Mouse (Mus musculus): ENCODE results near the gene Mllt1. TPM values are rescaled to one million over a fixed set of nuclear protein-coding genes. Genes with fewer than 3 reads are reported as not detected.

The Mllt1 gene
- polyA plus RNA-seq, 1 experiment from 2014 or later, result 26.4 TPM

GRCm38 (mm10) chr17:56952639-56953038, 17.4 kb upstream of the Mllt1 start:
- Histone ChIP-seq H3K4me3 (ENCODE audit: low read length) (no peak overlapping the region), H3K9ac (ENCODE audit: low read length) (no peak overlapping the region), H3K27ac (ENCODE audit: low read length) (no peak overlapping the region), H3K36me3 (ENCODE audit: control insufficient read depth, insufficient read depth) (no peaks in the 10 kb centered on the region), H3K4me2 (ENCODE audit: low read depth, low read length) (no peak overlapping the region), H3K9me3 (replicated peaks; ENCODE audit: control insufficient read depth, low read length) (no peaks in the 10 kb centered on the region), H3K27me3 (ENCODE audit: control insufficient read depth, insufficient read depth, low read length) (no peaks in the 10 kb centered on the region), H3K4me1 (ENCODE audit: control insufficient read depth, insufficient read depth, low read length) (no peaks in the 10 kb centered on the region)
- 84% methylated on average over 1 of the region's 1 CpGs for WGBS
- no peak for ATAC-seq (replicated peaks; ENCODE audit: extremely low read depth, insufficient read depth, low FRiP score)

DNA sequence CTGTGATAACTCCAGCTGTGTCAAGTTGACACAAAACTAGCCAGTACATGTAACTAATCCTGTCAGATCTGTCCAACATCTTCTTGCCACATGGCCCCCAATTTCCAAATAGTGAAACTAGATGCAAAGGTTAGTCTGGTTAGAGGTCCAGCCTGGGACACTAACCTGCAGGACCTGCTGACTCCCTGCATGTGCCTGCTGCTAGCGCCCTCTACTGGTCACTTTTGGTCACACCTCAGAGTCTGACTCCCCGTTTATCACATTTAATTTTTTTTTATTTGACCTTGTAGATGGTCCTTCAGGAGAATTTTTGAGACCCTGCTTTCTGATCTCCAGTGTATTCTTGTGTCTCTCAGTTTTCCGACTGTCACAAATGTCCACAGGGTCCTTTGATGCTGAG, 15.7 kb upstream of the Mllt1 start:
- Histone ChIP-seq H3K9me3 (replicated peaks; ENCODE audit: control insufficient read depth, low read length) (0 out of 2 replicates have a peak, but pooled peaks cover 3% of the 10 kb centered on the region), H3K4me3 (ENCODE audit: low read length) (no peak overlapping the region), H3K36me3 (ENCODE audit: control insufficient read depth, insufficient read depth) (no peaks in the 10 kb centered on the region), H3K27me3 (ENCODE audit: control insufficient read depth, insufficient read depth, low read length) (no peaks in the 10 kb centered on the region), H3K9ac (ENCODE audit: low read length) (no peak overlapping the region), H3K27ac (ENCODE audit: low read length) (no peak overlapping the region), H3K4me1 (ENCODE audit: control insufficient read depth, insufficient read depth, low read length) (no peaks in the 10 kb centered on the region), H3K4me2 (ENCODE audit: low read depth, low read length) (no peak overlapping the region)
- WGBS, result 8% methylated on average over 3 of the region's 3 CpGs
- ATAC-seq (replicated peaks; ENCODE audit: extremely low read depth, insufficient read depth, low FRiP score), result no peak

- Histone ChIP-seq H3K4me3 (ENCODE audit: low read length) (no peak overlapping the region), H3K36me3 (ENCODE audit: control insufficient read depth, insufficient read depth) (no peaks in the 10 kb centered on the region), H3K4me1 (ENCODE audit: control insufficient read depth, insufficient read depth, low read length) (peaks cover 10% of the 10 kb centered on the region), H3K27ac (ENCODE audit: low read length) (no peak overlapping the region), H3K27me3 (ENCODE audit: control insufficient read depth, insufficient read depth, low read length) (no peaks in the 10 kb centered on the region), H3K9ac (ENCODE audit: low read length) (no peak overlapping the region), H3K4me2 (ENCODE audit: low read depth, low read length) (no peak overlapping the region), H3K9me3 (replicated peaks; ENCODE audit: control insufficient read depth, low read length) (peaks cover 7% of the 10 kb centered on the region; the same call in 1 of the 2 replicates)
- 81% methylated on average over 4 of the region's 4 CpGs for WGBS
- no peak for ATAC-seq (replicated peaks; ENCODE audit: extremely low read depth, insufficient read depth, low FRiP score)
These were observed 3.5 kb upstream of the Mllt1 start for GRCm38 (mm10) chr17:56938751-56939150.

GRCm38 (mm10) chr17:56936731-56937130, 1.5 kb upstream of the Mllt1 start:
- no peak overlapping the region for H3K4me3 ChIP-seq (ENCODE audit: low read length)
- 86% methylated on average over 7 of the region's 7 CpGs for WGBS
- ATAC-seq (replicated peaks; ENCODE audit: extremely low read depth, insufficient read depth, low FRiP score), result no peak
- H3K27ac ChIP-seq (ENCODE audit: low read length), result no peak overlapping the region
- H3K9me3 ChIP-seq (replicated peaks; ENCODE audit: control insufficient read depth, low read length), result peaks cover 7% of the 10 kb centered on the region; the same call in 1 of the 2 replicates
- H3K36me3 ChIP-seq (ENCODE audit: control insufficient read depth, insufficient read depth), result no peaks in the 10 kb centered on the region
- H3K4me1 ChIP-seq (ENCODE audit: control insufficient read depth, insufficient read depth, low read length), result peaks cover 14% of the 10 kb centered on the region
- no peak overlapping the region for H3K9ac ChIP-seq (ENCODE audit: low read length)
- no peaks in the 10 kb centered on the region for H3K27me3 ChIP-seq (ENCODE audit: control insufficient read depth, insufficient read depth, low read length)
- H3K4me2 ChIP-seq (ENCODE audit: low read depth, low read length), result no peak overlapping the region

- ATAC-seq (replicated peaks; ENCODE audit: extremely low read depth, insufficient read depth, low FRiP score), result peak; percentile 34
- Histone ChIP-seq H3K4me2 (ENCODE audit: low read depth, low read length) (peak overlapping the region; percentile 85), H3K9ac (ENCODE audit: low read length) (peak overlapping the region; percentile 97), H3K27ac (ENCODE audit: low read length) (peak overlapping the region; percentile 76), H3K4me3 (ENCODE audit: low read length) (peak overlapping the region; percentile 97), H3K9me3 (replicated peaks; ENCODE audit: control insufficient read depth, low read length) (peaks cover 4% of the 10 kb centered on the region; the same call in 1 of the 2 replicates), H3K4me1 (ENCODE audit: control insufficient read depth, insufficient read depth, low read length) (peaks cover 14% of the 10 kb centered on the region), H3K27me3 (ENCODE audit: control insufficient read depth, insufficient read depth, low read length) (no peaks in the 10 kb centered on the region), H3K36me3 (ENCODE audit: control insufficient read depth, insufficient read depth) (no peaks in the 10 kb centered on the region)
- WGBS, result 2% methylated on average over 42 of the region's 45 CpGs
These were observed 477 bp downstream of the Mllt1 start for GRCm38 (mm10) chr17:56934545-56935330.

- Histone ChIP-seq H3K27me3 (ENCODE audit: control insufficient read depth, insufficient read depth, low read length) (no peaks in the 10 kb centered on the region), H3K36me3 (ENCODE audit: control insufficient read depth, insufficient read depth) (no peaks in the 10 kb centered on the region), H3K9me3 (replicated peaks; ENCODE audit: control insufficient read depth, low read length) (peaks cover 4% of the 10 kb centered on the region; the same call in 1 of the 2 replicates), H3K9ac (ENCODE audit: low read length) (no peak overlapping the region), H3K4me3 (ENCODE audit: low read length) (no peak overlapping the region), H3K4me1 (ENCODE audit: control insufficient read depth, insufficient read depth, low read length) (peaks cover 25% of the 10 kb centered on the region), H3K27ac (ENCODE audit: low read length) (no peak overlapping the region), H3K4me2 (ENCODE audit: low read depth, low read length) (no peak overlapping the region)
- no peak for ATAC-seq (replicated peaks; ENCODE audit: extremely low read depth, insufficient read depth, low FRiP score)
- 93% methylated on average over 2 of the region's 2 CpGs for WGBS
These were observed 1.8 kb downstream of the Mllt1 start for GRCm38 (mm10) chr17:56933395-56933794.

- peaks cover 25% of the 10 kb centered on the region for H3K4me1 ChIP-seq (ENCODE audit: control insufficient read depth, insufficient read depth, low read length)
- no peak overlapping the region for H3K4me3 ChIP-seq (ENCODE audit: low read length)
- no peak overlapping the region for H3K4me2 ChIP-seq (ENCODE audit: low read depth, low read length)
- 0 out of 2 replicates have a peak, but pooled peaks cover 3% of the 10 kb centered on the region for H3K36me3 ChIP-seq (ENCODE audit: control insufficient read depth, insufficient read depth)
- no peak for ATAC-seq (replicated peaks; ENCODE audit: extremely low read depth, insufficient read depth, low FRiP score)
- H3K9me3 ChIP-seq (replicated peaks; ENCODE audit: control insufficient read depth, low read length), result no peaks in the 10 kb centered on the region
- H3K27me3 ChIP-seq (ENCODE audit: control insufficient read depth, insufficient read depth, low read length), result no peaks in the 10 kb centered on the region
- 78% methylated on average over 8 of the region's 8 CpGs for WGBS
- no peak overlapping the region for H3K9ac ChIP-seq (ENCODE audit: low read length)
- no peak overlapping the region for H3K27ac ChIP-seq (ENCODE audit: low read length)
These were observed 5.2 kb downstream of the Mllt1 start for GRCm38 (mm10) chr17:56930026-56930425.

DNA sequence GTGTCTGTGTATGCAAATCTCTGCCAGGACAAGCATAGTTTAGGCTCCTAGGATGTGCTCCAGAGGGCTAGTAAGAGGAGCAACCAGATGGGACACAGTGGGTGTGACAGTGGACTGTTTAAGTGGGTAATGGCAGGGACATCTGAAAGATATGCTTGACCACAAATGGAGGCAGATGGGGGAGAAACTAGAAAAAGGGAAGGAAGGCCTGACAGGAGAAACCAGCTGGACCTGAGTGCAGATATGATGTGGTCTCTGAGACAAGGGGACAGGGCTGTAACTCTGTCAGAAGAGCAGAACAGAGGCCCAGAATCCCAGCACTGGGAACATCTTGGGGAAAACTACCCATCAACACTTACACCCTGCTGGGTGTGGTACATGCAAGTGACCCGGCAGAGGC, 5.7 kb downstream of the Mllt1 start:
- Histone ChIP-seq H3K4me1 (ENCODE audit: control insufficient read depth, insufficient read depth, low read length) (peaks cover 23% of the 10 kb centered on the region), H3K27ac (ENCODE audit: low read length) (peak overlapping the region; percentile 61)

DNA sequence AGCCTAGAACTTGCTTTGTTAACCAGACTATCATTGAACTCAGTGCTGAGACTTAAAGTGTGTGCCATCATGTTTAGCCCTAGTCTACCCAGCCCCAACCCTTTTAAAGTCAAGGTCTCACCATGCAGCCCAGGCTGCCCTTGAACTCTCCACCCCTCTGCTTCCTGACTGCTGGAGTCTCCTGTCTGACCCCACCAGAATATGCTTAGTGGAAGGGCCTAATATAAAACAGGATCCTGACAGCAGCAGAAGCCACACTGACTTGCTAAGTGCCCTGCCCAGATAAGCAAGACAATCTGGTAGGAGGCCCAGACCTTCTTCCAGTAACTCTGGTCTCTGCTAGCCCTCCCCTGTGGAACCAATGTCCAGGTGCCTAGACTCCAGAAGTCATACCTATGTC, 6.1 kb downstream of the Mllt1 start:
- peak; percentile 47 for ATAC-seq (replicated peaks; ENCODE audit: extremely low read depth, insufficient read depth, low FRiP score)

More for the DNA sequence above, 5.7 kb downstream of the Mllt1 start:
- peaks cover 7% of the 10 kb centered on the region; the same call in 1 of the 2 replicates for H3K36me3 ChIP-seq (ENCODE audit: control insufficient read depth, insufficient read depth)
- no peak for ATAC-seq (replicated peaks; ENCODE audit: extremely low read depth, insufficient read depth, low FRiP score)
- no peaks in the 10 kb centered on the region for H3K27me3 ChIP-seq (ENCODE audit: control insufficient read depth, insufficient read depth, low read length)
- H3K9me3 ChIP-seq (replicated peaks; ENCODE audit: control insufficient read depth, low read length), result no peaks in the 10 kb centered on the region
- H3K4me3 ChIP-seq (ENCODE audit: low read length), result no peak overlapping the region
- H3K4me2 ChIP-seq (ENCODE audit: low read depth, low read length), result no peak overlapping the region
- no peak overlapping the region for H3K9ac ChIP-seq (ENCODE audit: low read length)
- 83% methylated on average over 1 of the region's 1 CpGs for WGBS

More for the DNA sequence above, 6.1 kb downstream of the Mllt1 start:
- no peaks in the 10 kb centered on the region for H3K27me3 ChIP-seq (ENCODE audit: control insufficient read depth, insufficient read depth, low read length)
- H3K4me2 ChIP-seq (ENCODE audit: low read depth, low read length), result no peak overlapping the region
- H3K4me1 ChIP-seq (ENCODE audit: control insufficient read depth, insufficient read depth, low read length), result peaks cover 19% of the 10 kb centered on the region
- no peak overlapping the region for H3K4me3 ChIP-seq (ENCODE audit: low read length)
- peak overlapping the region; percentile 61 for H3K27ac ChIP-seq (ENCODE audit: low read length)
- no peaks in the 10 kb centered on the region for H3K9me3 ChIP-seq (replicated peaks; ENCODE audit: control insufficient read depth, low read length)
- no peak overlapping the region for H3K9ac ChIP-seq (ENCODE audit: low read length)
- H3K36me3 ChIP-seq (ENCODE audit: control insufficient read depth, insufficient read depth), result peaks cover 7% of the 10 kb centered on the region; the same call in 1 of the 2 replicates
